Mouse (Mus musculus): ENCODE results near the gene Mrpl53.

Gene Mrpl53

GRCm38 (mm10) chr6:83108762-83109668 is at the start of gene Mrpl53:
Mrpl53 (plus strand) TSS chr6:83109040.
- peak; percentile 79 to 84 for DNase-seq

- DNase-seq: no peak
Measured at GRCm38 (mm10) chr6:83065995-83066394, 42.8 kb upstream of the Mrpl53 start.

DNA sequence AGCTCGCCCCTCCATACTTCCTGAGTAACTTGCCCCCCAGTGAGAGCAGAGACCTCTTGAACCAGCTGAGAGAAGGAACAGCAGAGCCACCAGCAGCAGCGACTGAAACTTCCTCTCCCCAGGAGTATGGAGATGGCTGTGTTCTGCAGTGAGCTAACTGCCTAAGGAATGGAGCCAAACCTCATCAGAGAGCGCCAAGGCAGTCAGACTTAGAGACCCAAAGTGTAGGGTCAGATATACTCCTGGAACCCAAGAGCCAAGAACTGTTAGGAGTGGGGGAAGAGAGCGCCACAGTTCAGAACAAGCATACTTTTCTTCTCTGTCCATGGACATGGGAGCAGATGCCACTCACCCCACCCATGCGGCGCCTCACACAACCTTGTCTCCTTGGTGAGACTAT is 42.4 kb upstream of the Mrpl53 start:
- no peak for DNase-seq

DNA sequence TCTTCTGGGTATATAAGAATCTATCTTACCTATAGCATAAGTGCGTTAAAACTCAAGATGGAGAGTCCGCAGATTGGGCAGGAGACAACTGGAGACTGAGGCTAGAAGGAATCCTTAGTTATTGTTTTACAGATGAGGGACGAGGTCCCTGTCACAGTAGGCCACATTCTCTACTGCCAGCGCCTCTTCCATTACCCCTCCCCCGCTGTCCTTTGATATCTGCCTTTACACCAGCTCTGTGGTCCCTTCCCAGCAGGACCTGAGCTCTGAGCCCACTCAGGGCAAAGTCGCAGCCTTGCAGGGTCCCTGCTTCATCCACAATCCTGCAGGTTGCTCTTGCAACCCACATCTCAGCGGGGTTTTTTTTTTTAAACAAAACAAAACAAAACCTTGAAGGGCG is 40.6 kb upstream of the Mrpl53 start:
- no peak for DNase-seq

- peak in 1 of 2 experiments; percentile 30 for DNase-seq
Measured at GRCm38 (mm10) chr6:83068706-83069487, 39.9 kb upstream of the Mrpl53 start.

DNA sequence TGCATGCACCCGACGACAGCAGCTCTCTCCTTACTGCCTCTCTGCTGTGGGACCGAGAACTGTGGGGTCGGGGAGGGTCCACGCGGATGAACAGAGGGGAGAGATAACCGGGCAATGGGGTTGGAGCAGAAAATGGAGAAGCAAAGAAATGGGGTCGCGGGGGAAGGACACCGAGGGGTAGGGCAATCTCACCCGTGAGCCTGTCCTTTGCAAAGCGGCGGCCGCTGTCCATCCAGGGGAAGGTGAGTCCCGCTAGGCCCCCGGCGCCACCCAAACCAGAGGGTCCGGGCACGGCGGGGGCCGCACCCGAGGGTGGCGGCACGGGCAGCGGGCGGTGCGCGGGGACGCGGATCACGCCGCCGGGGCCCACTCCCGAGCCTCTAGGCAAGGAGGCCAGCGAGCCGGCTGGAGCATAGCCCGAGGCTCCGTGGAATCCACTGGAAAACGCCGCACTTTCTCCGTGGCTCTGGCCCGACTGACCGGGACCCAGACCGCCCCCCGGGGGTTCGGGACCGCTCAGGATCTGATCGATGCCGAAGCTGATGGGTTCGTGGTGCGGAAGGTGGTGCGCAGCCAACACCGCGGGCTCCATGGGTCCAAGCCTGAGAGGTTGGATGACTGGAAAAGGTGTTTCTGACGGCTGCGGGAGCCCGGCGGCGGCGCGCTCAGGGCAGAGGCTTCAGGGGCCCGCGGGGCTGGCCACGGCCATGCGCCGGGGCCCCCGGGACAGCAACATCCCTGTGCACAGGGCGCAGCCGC is 39.2 kb upstream of the Mrpl53 start:
- DNase-seq: no peak

GRCm38 (mm10) chr6:83070247-83070310 is 38.8 kb upstream of the Mrpl53 start, which contains the start of gene Tlx2:
Tlx2 (minus strand) TSS chr6:83070293.
- DNase-seq: no peak

DNA sequence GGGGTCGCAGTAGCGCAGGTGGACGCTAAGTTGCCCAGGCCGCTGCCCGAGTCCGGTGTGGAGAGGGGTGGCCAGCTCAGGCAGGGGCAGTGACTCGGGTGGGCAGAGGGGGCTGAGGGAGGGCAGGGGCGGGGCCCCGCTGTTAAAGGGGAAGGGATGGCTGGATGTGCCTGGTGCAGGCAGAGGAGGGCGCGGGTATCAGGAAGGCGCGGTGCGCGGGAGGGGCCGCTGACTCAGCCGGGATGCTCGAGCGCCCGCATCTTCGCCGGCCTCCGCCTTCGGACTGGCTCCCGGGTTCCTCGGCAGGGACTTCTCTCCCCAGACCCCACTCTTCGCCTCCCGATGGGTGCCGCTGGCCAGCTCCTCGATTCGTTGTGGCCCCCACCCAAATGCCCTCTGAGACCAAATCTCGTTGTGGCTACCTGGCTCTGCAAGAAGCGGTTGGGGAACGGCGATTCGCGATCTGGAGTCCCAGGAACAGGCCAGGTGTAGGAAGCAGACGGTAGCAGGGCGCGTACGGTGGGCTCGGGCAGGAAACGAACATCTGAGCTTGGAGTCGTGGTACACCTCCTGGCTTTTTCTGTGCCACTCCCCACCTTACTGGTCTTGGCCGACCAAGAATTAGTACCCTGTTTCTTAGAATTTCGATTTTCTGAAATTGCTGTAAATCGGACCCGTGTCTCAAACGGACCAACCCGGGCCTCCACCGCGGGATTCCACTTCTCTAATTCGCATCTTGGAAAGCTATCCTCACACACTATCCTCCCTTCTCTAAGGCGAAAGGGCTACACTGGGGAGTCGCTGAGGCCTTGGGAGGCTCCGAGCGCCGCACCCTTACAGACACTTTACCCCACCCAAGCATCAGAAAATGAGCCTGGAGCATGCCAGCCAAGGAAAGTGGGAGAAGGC is 38.3 kb upstream of the Mrpl53 start:
- no peak for DNase-seq

GRCm38 (mm10) chr6:83071220-83071619 is 37.6 kb upstream of the Mrpl53 start:
- DNase-seq: no peak

DNA sequence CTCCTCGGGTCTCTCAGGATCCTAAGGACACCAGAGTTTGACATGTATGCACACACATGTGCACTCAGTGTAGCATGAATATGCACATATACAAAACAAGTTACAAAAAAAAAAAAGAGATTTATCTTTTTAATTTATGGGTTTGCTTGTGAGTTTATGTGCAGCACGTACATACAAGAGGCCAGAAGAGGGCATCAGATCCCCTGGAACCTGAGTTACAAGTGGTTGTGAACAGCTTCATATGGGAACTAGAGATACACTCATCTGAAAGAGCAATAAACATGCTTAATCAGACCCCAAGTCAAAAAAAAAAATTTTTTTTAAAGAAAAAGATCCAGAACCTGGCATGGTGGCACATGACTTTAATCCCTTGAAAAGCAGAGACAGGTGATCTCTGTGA is 33.9 kb upstream of the Mrpl53 start:
- no peak for DNase-seq

- DNase-seq: peak in 1 of 2 experiments; percentile 39
Measured at GRCm38 (mm10) chr6:83077630-83078323, 31.1 kb upstream of the Mrpl53 start, which contains the start of gene Pcgf1. Pcgf1 (plus strand) TSS chr6:83077869.

DNA sequence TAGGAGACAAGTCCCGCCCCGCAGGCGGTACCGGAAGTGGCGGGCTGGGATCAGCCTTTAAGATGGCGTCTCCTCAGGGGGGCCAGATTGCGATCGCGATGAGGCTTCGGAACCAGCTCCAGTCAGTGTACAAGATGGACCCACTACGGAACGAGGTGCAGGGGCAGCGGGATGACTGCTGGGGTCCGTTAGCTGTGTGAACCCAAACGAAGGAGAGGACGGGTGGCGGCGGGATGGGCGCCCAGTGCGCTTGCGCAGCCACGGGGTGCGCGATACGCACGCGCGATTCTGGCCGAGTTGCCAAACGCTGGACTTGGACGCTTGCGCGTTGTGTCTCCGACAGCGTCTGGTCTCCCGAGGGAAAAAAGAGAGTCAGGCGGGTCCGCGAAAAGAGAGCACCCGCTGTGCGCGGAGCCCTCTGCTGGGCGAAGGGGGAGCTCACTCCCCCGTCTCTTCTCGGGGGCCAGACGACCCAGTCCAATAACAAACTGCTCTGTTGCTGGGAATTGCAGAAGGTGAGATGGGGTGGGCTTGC is 30.4 kb upstream of the Mrpl53 start:
- DNase-seq: peak; percentile 99 to 100

GRCm38 (mm10) chr6:83080210-83080609 is 28.6 kb upstream of the Mrpl53 start:
- DNase-seq: no peak

DNA sequence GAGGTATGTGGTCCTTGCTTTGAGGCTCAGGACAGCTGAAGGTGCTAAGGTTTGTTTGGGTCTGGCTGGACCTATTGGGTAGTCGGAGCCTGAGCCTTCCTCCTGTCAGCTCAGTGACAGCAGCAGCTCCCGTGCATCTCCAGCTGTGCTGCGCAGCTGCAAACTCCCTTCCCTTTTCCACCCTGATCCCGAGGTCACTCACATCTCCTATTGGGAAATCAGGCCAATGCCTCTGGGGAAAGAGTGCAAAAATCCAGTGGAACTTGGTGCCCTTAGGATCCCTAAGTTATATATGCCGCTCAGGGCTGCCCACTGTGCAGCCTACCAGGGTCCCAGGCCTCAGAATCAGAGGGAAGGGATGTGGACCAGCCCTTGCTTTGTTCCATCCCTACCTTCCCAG is 25.3 kb upstream of the Mrpl53 start:
- DNase-seq: no peak

GRCm38 (mm10) chr6:83084477-83084876 is 24.4 kb upstream of the Mrpl53 start:
- no peak for DNase-seq

GRCm38 (mm10) chr6:83086121-83087035 is 22.5 kb upstream of the Mrpl53 start, which contains the start of gene Lbx2:
Lbx2 (plus strand) TSS chr6:83086367.
- no peak for DNase-seq

- DNase-seq: peak in 1 of 2 experiments; percentile 34
Measured at GRCm38 (mm10) chr6:83087205-83087925, 21.5 kb upstream of the Mrpl53 start.

- no peak for DNase-seq
Measured at GRCm38 (mm10) chr6:83087926-83088260, 20.9 kb upstream of the Mrpl53 start.

- no peak for DNase-seq
Measured at GRCm38 (mm10) chr6:83092416-83093127, 16.3 kb upstream of the Mrpl53 start.

Measured in kidney, adult 8-10 months (tissue).